Mouse (Mus musculus): ENCODE results near the gene Ptges.

The Ptges gene

DNA sequence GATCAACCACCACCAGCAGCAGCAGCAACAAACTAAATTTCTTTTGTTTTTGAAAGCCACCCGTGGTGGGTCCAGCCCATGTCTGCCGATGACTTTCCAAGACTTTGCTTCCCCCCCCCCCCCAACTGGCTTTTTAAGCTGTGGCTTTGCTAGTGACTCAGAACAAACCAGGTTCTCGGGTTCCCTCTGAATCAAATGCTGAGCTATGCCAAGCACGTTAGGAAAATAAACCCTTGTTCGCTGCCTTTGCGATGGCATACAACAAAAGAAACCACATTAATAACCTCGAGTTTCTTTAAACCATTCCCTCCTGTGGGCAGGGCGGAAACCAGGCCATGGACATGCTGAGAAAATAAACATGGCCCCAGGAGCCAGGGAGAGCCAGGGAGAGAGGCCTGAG lies 81.5 kb downstream of the Ptges start:
- no peak for DNase-seq (ENCODE audit: low spot score)

DNA sequence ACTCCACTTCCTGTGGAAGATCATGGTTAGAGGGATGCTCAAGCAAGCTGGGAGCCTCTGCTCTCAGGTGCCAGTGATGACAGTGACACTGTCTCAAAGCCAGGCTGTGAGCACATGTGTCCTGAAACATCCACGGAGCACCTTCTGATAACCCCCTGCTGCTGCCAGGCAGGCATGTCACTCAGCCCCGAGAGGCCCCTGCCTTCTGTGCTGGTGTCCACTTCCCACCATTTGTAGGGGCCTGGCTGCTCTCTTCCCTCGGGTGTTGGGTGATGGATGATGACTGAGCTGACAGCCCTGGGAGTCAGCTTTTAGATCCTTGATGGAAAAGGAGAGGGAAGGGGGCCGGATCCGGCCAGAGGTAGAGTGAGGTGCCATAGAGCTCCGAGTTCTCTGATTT lies 82.9 kb downstream of the Ptges start:
- no peak for DNase-seq (ENCODE audit: low spot score)

DNA sequence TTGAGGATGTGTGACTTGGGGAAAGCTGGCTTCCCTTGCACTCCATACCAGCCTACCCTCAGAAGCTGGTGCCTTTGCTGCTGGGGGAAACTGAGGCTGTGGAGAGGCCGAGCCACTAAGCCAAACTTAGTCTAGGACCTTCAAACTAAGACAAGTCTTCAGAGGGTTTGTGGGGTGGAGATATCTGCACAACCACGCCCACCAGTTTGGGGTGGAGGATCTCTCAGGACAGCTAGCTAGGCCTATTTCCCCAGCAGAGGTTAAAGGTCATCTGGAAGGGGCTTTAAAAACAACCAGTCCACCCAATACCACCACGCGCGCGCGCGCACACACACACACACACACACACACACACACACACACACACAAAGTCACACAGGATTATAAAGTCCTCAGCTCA lies 83.4 kb downstream of the Ptges start:
- DNase-seq (ENCODE audit: low spot score): no peak

DNA sequence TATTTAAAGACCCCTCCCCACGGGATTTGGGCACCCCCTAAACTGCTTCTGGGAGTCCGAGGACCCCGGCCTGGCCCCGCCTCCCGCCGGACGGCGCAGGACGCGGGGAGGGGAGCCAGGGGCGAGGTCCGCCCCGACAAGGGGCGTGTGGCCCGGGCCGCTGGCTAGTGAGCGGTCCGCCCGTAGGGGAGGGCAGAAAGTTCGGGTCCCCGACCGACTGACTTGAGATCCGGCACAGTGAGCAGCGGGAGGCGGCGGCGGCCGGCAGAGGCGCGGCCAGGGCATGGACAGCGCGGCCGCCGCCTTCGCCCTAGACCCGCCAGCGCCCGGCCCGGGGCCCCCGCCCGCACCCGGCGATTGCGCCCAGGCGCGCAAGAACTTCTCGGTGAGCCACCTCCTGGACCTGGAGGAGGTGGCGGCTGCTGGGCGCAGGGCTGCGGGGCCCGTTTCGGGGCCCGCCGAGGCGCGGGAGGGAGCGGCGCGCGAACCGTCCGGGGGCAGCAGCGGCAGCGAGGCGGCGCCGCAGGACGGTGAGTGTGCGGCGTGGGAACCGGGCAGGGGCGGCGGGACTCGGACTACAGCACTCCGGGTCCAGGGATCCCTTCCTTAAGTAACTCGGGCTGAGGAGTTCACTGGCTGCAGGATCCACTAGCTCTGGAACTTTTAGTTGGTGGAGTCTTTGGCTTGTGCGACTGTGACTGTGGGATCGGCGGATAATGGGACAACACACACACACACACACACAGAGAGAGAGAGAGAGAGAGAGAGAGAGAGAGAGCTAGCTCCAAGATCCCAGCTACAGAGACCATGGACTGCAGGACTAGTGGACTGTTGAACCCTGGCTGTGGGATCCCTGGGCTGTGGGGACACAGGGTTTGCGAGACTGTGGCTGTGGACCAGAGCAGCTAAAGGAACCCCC lies 84.3 kb downstream of the Ptges start:
- no peak for DNase-seq (ENCODE audit: low spot score)

DNA sequence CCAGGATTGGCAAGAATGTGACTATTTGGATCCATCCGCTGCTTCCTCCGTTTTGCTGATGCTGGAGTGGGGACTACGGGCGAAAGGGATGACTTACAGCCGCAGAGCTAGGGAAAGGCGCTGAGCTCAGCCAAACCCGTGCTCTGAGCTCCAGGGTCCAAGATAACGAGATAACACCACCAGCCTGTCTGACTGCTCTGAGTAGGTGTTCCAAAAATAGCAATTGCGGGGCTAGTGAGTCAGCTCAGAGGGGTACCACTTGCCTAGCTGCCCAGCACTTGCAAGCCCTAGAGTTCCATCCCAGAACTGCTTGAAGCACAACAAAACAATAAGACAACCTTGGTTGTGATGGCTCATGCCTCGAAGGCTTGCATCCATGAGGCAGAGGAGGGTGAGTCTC lies 87.0 kb downstream of the Ptges start:
- peak; percentile 47 for DNase-seq (ENCODE audit: low spot score)

All from yolk sac, embryonic 10.5 days (tissue).